Mouse (Mus musculus): ENCODE measurements around the gene Pbx1.

Gene Pbx1

GRCm38 (mm10) chr1:168382823-168383157 is 49.3 kb downstream of the Pbx1 start:
- no peak for DNase-seq

- no peak for DNase-seq
Measured at GRCm38 (mm10) chr1:168382106-168382822, 49.8 kb downstream of the Pbx1 start.

GRCm38 (mm10) chr1:168381451-168381850 is 50.6 kb downstream of the Pbx1 start:
- no peak for DNase-seq

- no peak for DNase-seq
Measured at GRCm38 (mm10) chr1:168380241-168380770, 51.8 kb downstream of the Pbx1 start.

GRCm38 (mm10) chr1:168377650-168378049 is 54.4 kb downstream of the Pbx1 start:
- DNase-seq, result no peak

GRCm38 (mm10) chr1:168376330-168376729 is 55.7 kb downstream of the Pbx1 start:
- no peak for DNase-seq

- DNase-seq, result no peak
Measured at GRCm38 (mm10) chr1:168374953-168375600, 57.0 kb downstream of the Pbx1 start.

GRCm38 (mm10) chr1:168372089-168372488 is 60.0 kb downstream of the Pbx1 start:
- DNase-seq, result no peak

- DNase-seq, result no peak
Measured at GRCm38 (mm10) chr1:168370966-168371365, 61.1 kb downstream of the Pbx1 start.

- no peak for DNase-seq
Measured at GRCm38 (mm10) chr1:168366261-168366660, 65.8 kb downstream of the Pbx1 start.

- DNase-seq, result no peak
Measured at GRCm38 (mm10) chr1:168364325-168364724, 67.7 kb downstream of the Pbx1 start.

GRCm38 (mm10) chr1:168363053-168363452 is 69.0 kb downstream of the Pbx1 start:
- DNase-seq, result no peak

- no peak for DNase-seq
Measured at GRCm38 (mm10) chr1:168362464-168362863, 69.6 kb downstream of the Pbx1 start.

GRCm38 (mm10) chr1:168357680-168358611 is 74.1 kb downstream of the Pbx1 start:
- no peak for DNase-seq

GRCm38 (mm10) chr1:168356970-168357441 is 75.1 kb downstream of the Pbx1 start:
- no peak for DNase-seq

- no peak for DNase-seq
Measured at GRCm38 (mm10) chr1:168355985-168356556, 76.0 kb downstream of the Pbx1 start.

- DNase-seq, result no peak
Measured at GRCm38 (mm10) chr1:168354934-168355333, 77.1 kb downstream of the Pbx1 start.

- no peak for DNase-seq
Measured at GRCm38 (mm10) chr1:168348036-168348784, 83.9 kb downstream of the Pbx1 start.

- no peak for DNase-seq
Measured at GRCm38 (mm10) chr1:168344918-168345317, 87.2 kb downstream of the Pbx1 start.

- no peak for DNase-seq
Measured at GRCm38 (mm10) chr1:168344262-168344661, 87.8 kb downstream of the Pbx1 start.

GRCm38 (mm10) chr1:168342269-168342668 is 89.8 kb downstream of the Pbx1 start:
- DNase-seq, result no peak

- DNase-seq, result no peak
Measured at GRCm38 (mm10) chr1:168341863-168342262, 90.2 kb downstream of the Pbx1 start.

All from thymus, postnatal 4 days (tissue).